In genomic region chr4:55408081-55408480, GRCm38 (mm10) we compare ENCODE assay signal across 23 mouse cellular contexts. TPM values are rescaled to one million over a fixed set of nuclear protein-coding genes. Genes with fewer than 3 reads are reported as not detected.
DNase-seq lines count a peak whose midpoint lies in the region; ATAC-seq lines count a peak whose summit lies in the region.
"Had no signal": no experiment of that assay in that cellular context is flagged by ENCODE, and none has a peak within 500 bp of the region (broad histone marks: within the 10 kb centered on the region; RNA-seq: fewer than 3 reads in every experiment).

No protein-coding gene starts in this region.

- ATAC-seq in midbrain, embryonic 13.5 days = no peak
- ATAC-seq: activated CD4-positive, CD25-positive, alpha-beta regulatory T cell, adult 4 months; forebrain, postnatal 0 days; inflammation-experienced regulatory T-cells, adult 6 months; Patski had no signal

- DNase-seq in layer of hippocampus, adult 9-11 months = peak; percentile 28
- DNase-seq in layer of hippocampus, adult 9-10 months (ENCODE audit: low spot score) = no peak
- DNase-seq in brain, adult 2 months (ENCODE audit: low read depth, low spot score) = peak; percentile 89
- peak; percentile 51 to 58 for DNase-seq in left cerebral cortex, adult 9 months (ENCODE audit: low spot score in 2 of 2)
- DNase-seq in right cerebral cortex, postnatal 25 days = peak; percentile 42
- no peak for DNase-seq in cerebellum, adult 9-10 months
- DNase-seq: adrenal gland, postnatal 14 days; cerebellum, adult 11 months; cerebellum, postnatal 25 days; embryo, embryonic 11 days; forebrain, postnatal 0 days; gastrocnemius, postnatal 25 days; kidney, adult 8-10 months; kidney, postnatal 36 days; liver; lung, postnatal 10 days; thymus, postnatal 36 days had no signal

- H3K4me1 ChIP-seq in midbrain, embryonic 13.5 days (replicated peaks) = 0 out of 2 replicates have a peak, but pooled peaks cover 4% of the 10 kb centered on the region
- H3K4me1 ChIP-seq: midbrain, embryonic 12.5 days; neural tube, embryonic 13.5 days had no signal

- H3K4me2 ChIP-seq in midbrain, embryonic 13.5 days (replicated peaks) = no peak overlapping the region
- H3K4me2 ChIP-seq: midbrain, embryonic 12.5 days; neural tube, embryonic 13.5 days had no signal

- no peaks in the 10 kb centered on the region for H3K27me3 ChIP-seq in midbrain, embryonic 13.5 days
- H3K27me3 ChIP-seq: midbrain, embryonic 12.5 days; neural tube, embryonic 13.5 days; Patski had no signal

- no peak overlapping the region for H3K4me3 ChIP-seq in midbrain, embryonic 13.5 days (replicated peaks)
- H3K4me3 ChIP-seq: midbrain, embryonic 12.5 days; neural tube, embryonic 13.5 days had no signal

- no peaks in the 10 kb centered on the region for H3K36me3 ChIP-seq in midbrain, embryonic 13.5 days
- H3K36me3 ChIP-seq: midbrain, embryonic 12.5 days; neural tube, embryonic 13.5 days had no signal

- H3K9me3 ChIP-seq in midbrain, embryonic 13.5 days = no peaks in the 10 kb centered on the region
- H3K9me3 ChIP-seq: midbrain, embryonic 12.5 days; neural tube, embryonic 13.5 days had no signal

- 73% methylated on average over 2 of the region's 2 CpGs for whole genome bisulfite sequencing in midbrain, embryonic 13.5 days

- H3K9ac ChIP-seq in midbrain, embryonic 13.5 days (replicated peaks) = no peak overlapping the region
- H3K9ac ChIP-seq: forebrain, postnatal 0 days; midbrain, embryonic 12.5 days; neural tube, embryonic 13.5 days had no signal

- no peak overlapping the region for H3K27ac ChIP-seq in midbrain, embryonic 13.5 days
- H3K27ac ChIP-seq: midbrain, embryonic 12.5 days; neural tube, embryonic 13.5 days had no signal

RNA-seq across cellular contexts. Expression of gene Rad23b, which starts 58.2 kb away (rescaled TPM):
- polyA plus RNA-seq in midbrain, embryonic 13.5 days (2015; fragmentation: Nextera tagmentation; extraction: Ambion mirVana) = 82.9 and 93.9 TPM in 2 replicates

Comparison
In these comparisons a context has a peak if more than half of its experiments do, and no peak if none do; other contexts are left out.
1. DNase-seq: peak in layer of hippocampus, adult 9-11 months (single experiment), brain, adult 2 months (single experiment), left cerebral cortex, adult 9 months (2 of 2) and right cerebral cortex, postnatal 25 days (single experiment); none in layer of hippocampus, adult 9-10 months (single experiment) and cerebellum, adult 9-10 months (single experiment).